Mouse (Mus musculus): Measurements from ENCODE around the gene Lrrc4b. TPM values are rescaled to one million over a fixed set of nuclear protein-coding genes. Genes with fewer than 3 reads are reported as not detected.

Lrrc4b gene
- total and polyA plus RNA-seq, 3 experiments: 30.1 to 34.1 (median 33.2) TPM

DNA sequence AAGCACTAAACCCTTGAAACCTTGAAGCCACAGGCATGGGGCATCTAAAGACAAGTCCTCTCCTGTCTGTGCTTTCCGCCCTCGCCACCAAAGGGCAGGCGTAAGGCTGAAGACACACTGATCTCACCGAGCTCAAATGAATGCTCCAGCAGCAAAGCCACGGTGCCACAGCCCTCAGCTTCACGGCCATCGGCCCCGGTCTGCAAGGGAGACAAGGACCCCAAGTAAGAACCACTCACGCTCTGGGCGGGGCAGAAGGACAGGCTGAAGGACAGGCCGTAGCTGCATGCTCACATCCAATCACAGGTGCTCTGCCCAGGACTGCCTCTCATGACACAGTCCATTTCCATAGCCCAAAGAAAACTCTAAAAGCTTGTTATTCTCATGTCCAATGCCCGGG is 65.9 kb downstream of the Lrrc4b start:
- WGBS: 91% methylated on average over 12 of the region's 12 CpGs
- Histone ChIP-seq H3K36me3 (ENCODE audit: control insufficient read depth, insufficient read depth, low read length) (no peaks in the 10 kb centered on the region), H3K4me3 (no peak overlapping the region), H3K4me1 (ENCODE audit: control insufficient read depth, insufficient read depth, low read length) (peaks cover 6% of the 10 kb centered on the region), H3K27me3 (ENCODE audit: control insufficient read depth, insufficient read depth, low read length) (no peaks in the 10 kb centered on the region), H3K9ac (ENCODE audit: low read depth, low read length) (no peak overlapping the region), H3K79me2 (replicated peaks; ENCODE audit: control insufficient read depth, insufficient read depth, low read length) (peaks cover 2% of the 10 kb centered on the region; the same call in 1 of the 2 replicates), H3K27ac (no peak overlapping the region)
- intact Hi-C loops (cut with DNase I): no loop called here
- no peak for DNase-seq
- TF ChIP-seq POLR2A (IDR thresholded peaks at IDR 0.05; ENCODE audit: insufficient read depth, low read depth, low read length): no peak
- no peak for TF ChIP-seq CTCF (IDR thresholded peaks at IDR 0.05)
- no peak for TF ChIP-seq EP300 (IDR thresholded peaks at IDR 0.05; ENCODE audit: insufficient read depth, low read depth, low read length)

GRCm38 (mm10) chr7:44495086-44495485 is 66.3 kb downstream of the Lrrc4b start:
- Histone ChIP-seq H3K4me1 (ENCODE audit: control insufficient read depth, insufficient read depth, low read length) (peaks cover 6% of the 10 kb centered on the region), H3K79me2 (replicated peaks; ENCODE audit: control insufficient read depth, insufficient read depth, low read length) (peaks cover 2% of the 10 kb centered on the region; the same call in 1 of the 2 replicates), H3K36me3 (ENCODE audit: control insufficient read depth, insufficient read depth, low read length) (no peaks in the 10 kb centered on the region), H3K4me3 (no peak overlapping the region), H3K9ac (ENCODE audit: low read depth, low read length) (no peak overlapping the region), H3K27me3 (ENCODE audit: control insufficient read depth, insufficient read depth, low read length) (0 out of 2 replicates have a peak, but pooled peaks cover under 1% of the 10 kb centered on the region), H3K27ac (no peak overlapping the region)
- 74% methylated on average over 7 of the region's 7 CpGs for WGBS
- TF ChIP-seq EP300 (IDR thresholded peaks at IDR 0.05; ENCODE audit: insufficient read depth, low read depth, low read length) (no peak), POLR2A (IDR thresholded peaks at IDR 0.05; ENCODE audit: insufficient read depth, low read depth, low read length) (no peak), CTCF (IDR thresholded peaks at IDR 0.05) (no peak)
- DNase-seq: no peak
- intact Hi-C loops (cut with DNase I): no loop called here

DNA sequence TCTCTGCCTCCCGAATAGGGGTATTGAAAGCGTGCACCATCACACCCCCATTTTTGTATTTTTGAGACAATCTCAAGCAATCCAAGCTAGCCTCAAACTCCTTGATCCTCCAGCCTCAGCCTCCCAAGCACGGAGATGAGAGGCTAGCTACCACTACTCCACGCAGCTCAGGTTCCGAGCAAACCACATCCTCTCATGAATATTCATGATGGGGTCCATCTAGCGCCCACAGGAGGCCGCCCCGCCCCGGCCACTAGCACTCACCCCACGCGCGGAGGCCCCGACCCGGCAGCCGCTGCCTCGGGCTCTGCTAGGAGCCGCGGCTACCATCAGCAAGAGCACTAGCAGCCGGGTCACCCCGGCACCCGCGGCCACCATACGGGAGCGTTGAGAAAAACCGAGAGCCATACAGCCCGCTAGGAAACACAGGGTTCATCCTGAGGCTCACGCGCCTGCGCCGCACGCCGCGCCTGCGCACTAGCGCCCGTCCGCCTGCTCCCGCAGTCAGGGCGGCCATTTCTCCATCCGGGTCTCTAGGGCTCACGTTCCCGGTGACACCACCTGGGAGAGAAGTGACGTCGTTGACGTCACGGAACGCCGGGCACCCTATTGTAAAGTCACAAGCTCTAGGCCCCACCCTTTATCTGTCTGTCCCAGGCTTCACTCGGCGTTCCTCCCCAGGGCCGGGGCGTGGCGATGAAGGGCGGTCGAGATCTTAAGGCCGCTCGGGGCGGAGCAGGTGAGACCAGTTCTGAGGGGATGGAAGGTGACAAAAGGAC is 67.4 kb downstream of the Lrrc4b start, which contains the start of the genes Emc10 and Fam71e1:
Gene Emc10 (minus strand): TSS at position 538 of the 779 bp plus-strand sequence.
Gene Fam71e1 (plus strand): TSS at position 590 of the 779 bp plus-strand sequence.
- TF ChIP-seq EP300 (IDR thresholded peaks at IDR 0.05; ENCODE audit: insufficient read depth, low read depth, low read length) (no peak), POLR2A (IDR thresholded peaks at IDR 0.05; ENCODE audit: insufficient read depth, low read depth, low read length) (peak; percentile 66), CTCF (IDR thresholded peaks at IDR 0.05) (peak; percentile 39)
- Histone ChIP-seq H3K27me3 (ENCODE audit: control insufficient read depth, insufficient read depth, low read length) (0 out of 2 replicates have a peak, but pooled peaks cover 2% of the 10 kb centered on the region), H3K4me1 (ENCODE audit: control insufficient read depth, insufficient read depth, low read length) (peaks cover 6% of the 10 kb centered on the region), H3K79me2 (replicated peaks; ENCODE audit: control insufficient read depth, insufficient read depth, low read length) (peaks cover 2% of the 10 kb centered on the region; the same call in 1 of the 2 replicates), H3K4me3 (peak within 1 kb of the TSS; percentile 98), H3K27ac (peak within 1 kb of the TSS; percentile 96), H3K9ac (ENCODE audit: low read depth, low read length) (peak within 1 kb of the TSS; percentile 80), H3K36me3 (ENCODE audit: control insufficient read depth, insufficient read depth, low read length) (no peaks in the 10 kb centered on the region)
- peak; percentile 97 to 98 for DNase-seq
- WGBS: under 1% methylated on average over 58 of the region's 58 CpGs
- intact Hi-C loops (cut with DNase I): loop anchor here (1.0 kb wide), 1 partner anchor 28 kb away; no protein-coding TSS in a partner anchor

DNA sequence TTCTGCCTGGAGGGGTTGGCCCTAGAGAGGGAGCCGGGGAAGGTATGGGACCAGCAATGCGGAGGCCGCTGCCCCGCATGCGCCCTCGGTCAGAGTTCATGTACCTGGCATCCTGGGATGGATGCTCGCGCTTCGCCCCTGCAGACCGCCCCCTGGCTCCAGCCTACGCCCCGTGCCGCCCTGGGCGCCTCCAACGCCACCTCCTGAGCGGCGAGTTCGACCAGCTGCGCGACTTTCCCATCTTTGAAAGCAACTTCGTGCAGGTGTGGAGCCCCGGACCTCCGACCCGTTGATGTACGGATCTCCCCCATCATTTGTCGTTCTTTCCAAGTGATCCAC is 67.9 kb downstream of the Lrrc4b start:
- no peaks in the 10 kb centered on the region for H3K36me3 ChIP-seq (ENCODE audit: control insufficient read depth, insufficient read depth, low read length)
- whole genome bisulfite sequencing: 3% methylated on average over 26 of the region's 26 CpGs
- no peak for DNase-seq
- peak; percentile 7; the same call in 1 of the 2 replicates for TF ChIP-seq CTCF (IDR thresholded peaks at IDR 0.05)
- TF ChIP-seq EP300 (IDR thresholded peaks at IDR 0.05; ENCODE audit: insufficient read depth, low read depth, low read length): no peak
- no peak for TF ChIP-seq POLR2A (IDR thresholded peaks at IDR 0.05; ENCODE audit: insufficient read depth, low read depth, low read length)
- H3K4me1 ChIP-seq (ENCODE audit: control insufficient read depth, insufficient read depth, low read length): peaks cover 6% of the 10 kb centered on the region
- H3K27ac ChIP-seq: peak overlapping the region; percentile 96
- peaks cover 2% of the 10 kb centered on the region; the same call in 1 of the 2 replicates for H3K79me2 ChIP-seq (replicated peaks; ENCODE audit: control insufficient read depth, insufficient read depth, low read length)
- H3K27me3 ChIP-seq (ENCODE audit: control insufficient read depth, insufficient read depth, low read length): 0 out of 2 replicates have a peak, but pooled peaks cover 2% of the 10 kb centered on the region
- intact Hi-C loops (cut with DNase I): loop anchor here (1.0 kb wide), 2 partner anchors 28 to 53 kb away; no protein-coding TSS in a partner anchor
- peak overlapping the region; percentile 42 for H3K9ac ChIP-seq (ENCODE audit: low read depth, low read length)
- H3K4me3 ChIP-seq: peak overlapping the region; percentile 98

DNA sequence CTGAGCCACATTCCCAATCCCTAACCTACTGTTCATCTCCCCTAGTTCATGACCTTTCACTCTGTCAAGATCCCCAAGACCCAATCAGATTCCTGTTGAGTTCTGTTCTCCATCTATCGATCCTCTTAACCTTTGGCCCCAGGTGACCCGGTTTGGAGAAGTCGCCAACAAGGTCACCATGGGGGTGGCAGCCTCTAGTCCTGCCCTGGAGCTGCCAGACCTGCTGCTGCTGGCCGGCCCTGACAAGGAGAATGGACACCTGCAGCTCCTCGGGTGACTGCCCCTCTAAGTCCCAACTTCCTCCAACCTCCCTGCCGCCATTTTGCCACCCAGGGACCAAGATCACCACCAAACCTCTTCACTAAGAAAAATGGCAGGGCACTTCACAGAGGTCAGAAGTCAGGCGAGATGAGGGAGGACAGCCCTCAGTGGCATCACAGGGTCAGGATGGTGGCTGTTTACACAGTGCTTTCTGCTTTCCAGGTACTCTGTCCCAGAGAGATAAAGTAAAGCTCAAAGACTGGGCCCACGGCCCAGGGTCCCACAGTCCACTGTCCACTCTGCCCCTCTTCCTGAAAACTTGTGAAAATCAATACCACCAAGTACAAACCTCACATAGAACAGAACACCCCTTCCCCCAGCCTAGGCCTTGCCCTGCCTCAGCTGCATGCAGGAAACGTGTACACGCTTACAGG is 68.7 kb downstream of the Lrrc4b start:
- no peak overlapping the region for H3K27ac ChIP-seq
- H3K9ac ChIP-seq (ENCODE audit: low read depth, low read length): no peak overlapping the region
- WGBS: 87% methylated on average over 10 of the region's 10 CpGs
- peaks cover 6% of the 10 kb centered on the region for H3K4me1 ChIP-seq (ENCODE audit: control insufficient read depth, insufficient read depth, low read length)
- no peak for DNase-seq
- H3K36me3 ChIP-seq (ENCODE audit: control insufficient read depth, insufficient read depth, low read length): no peaks in the 10 kb centered on the region
- H3K79me2 ChIP-seq (replicated peaks; ENCODE audit: control insufficient read depth, insufficient read depth, low read length): peaks cover 2% of the 10 kb centered on the region; the same call in 1 of the 2 replicates
- no peak overlapping the region for H3K4me3 ChIP-seq
- H3K27me3 ChIP-seq (ENCODE audit: control insufficient read depth, insufficient read depth, low read length): 0 out of 2 replicates have a peak, but pooled peaks cover 2% of the 10 kb centered on the region
- TF ChIP-seq EP300 (IDR thresholded peaks at IDR 0.05; ENCODE audit: insufficient read depth, low read depth, low read length) (no peak), CTCF (IDR thresholded peaks at IDR 0.05) (no peak), POLR2A (IDR thresholded peaks at IDR 0.05; ENCODE audit: insufficient read depth, low read depth, low read length) (no peak)
- intact Hi-C loops (cut with DNase I): loop anchor here (1.0 kb wide), 1 partner anchor 52 kb away; no protein-coding TSS in a partner anchor
